Mouse (Mus musculus) CH12.LX (cell line): ENCODE measurements around the gene Grip1.

Source experiments
- CHD1 ChIP-seq: IDR thresholded peaks from 2 replicates; pipeline ENCODE4 v1.6.1; 2012; ENCODE audit warnings: low read depth, low read length, improper control_type of control experiment, inconsistent platforms
- CTCF ChIP-seq, 2 experiments: IDR thresholded peaks in 1 of 2; conservative IDR thresholded peaks in 1 of 2; 2 replicates each; pipeline ENCODE4 v1.5.1; 2011 to 2012; ENCODE audit warnings: low read depth in 2 of 2, low read length in 2 of 2, improper control_type of control experiment in 1 of 2, inconsistent platforms in 1 of 2, mild to moderate bottlenecking in 1 of 2, moderate library complexity in 1 of 2
- E2F4 ChIP-seq: IDR thresholded peaks from 2 replicates; pipeline ENCODE4 v1.6.1; 2011; ENCODE audit warnings: low read depth, low read length, improper control_type of control experiment; ENCODE audit not compliant: insufficient replicate concordance
- ELF1 ChIP-seq: IDR thresholded peaks from 2 replicates; pipeline ENCODE4 v1.6.1; 2014; ENCODE audit warnings: low read depth, mild to moderate bottlenecking, inconsistent platforms, low read length, improper control_type of control experiment
- ETS1 ChIP-seq: conservative IDR thresholded peaks from 2 replicates; pipeline ENCODE4 v1.6.1; 2012; ENCODE audit warnings: low read depth, mild to moderate bottlenecking, inconsistent platforms, low read length, improper control_type of control experiment, moderate library complexity
- JUN ChIP-seq: IDR thresholded peaks from 2 replicates; pipeline ENCODE4 v1.6.1; 2011; ENCODE audit warnings: low read depth, mild to moderate bottlenecking, low read length, improper control_type of control experiment, moderate library complexity; ENCODE audit not compliant: insufficient read depth
- NRF1 ChIP-seq: IDR thresholded peaks from 2 replicates; pipeline ENCODE4 v1.6.1; 2014; ENCODE audit warnings: low read depth, mild to moderate bottlenecking, inconsistent platforms, low read length, improper control_type of control experiment, moderate library complexity
- POLR2A ChIP-seq: IDR thresholded peaks from 2 replicates; pipeline ENCODE4 v1.6.1; 2011; ENCODE audit warnings: low read depth, mild to moderate bottlenecking, improper control_type of control experiment, low read length
- POLR2AphosphoS2 ChIP-seq: IDR thresholded peaks from 2 replicates; pipeline ENCODE4 v1.6.1; 2011; ENCODE audit warnings: low read depth, low read length, improper control_type of control experiment
- RAD21 ChIP-seq: IDR thresholded peaks from 2 replicates; pipeline ENCODE4 v1.6.1; 2011; ENCODE audit warnings: low read depth, mild to moderate bottlenecking, low read length, improper control_type of control experiment, moderate library complexity
- TCF12 ChIP-seq: IDR thresholded peaks from 2 replicates; pipeline ENCODE4 v1.6.1; 2014; ENCODE audit warnings: low read depth, mild to moderate bottlenecking, inconsistent platforms, low read length, improper control_type of control experiment
- UBTF ChIP-seq: IDR thresholded peaks from 2 replicates; pipeline ENCODE4 v1.6.1; 2012; ENCODE audit warnings: low read depth, mild to moderate bottlenecking, inconsistent platforms, low read length, improper control_type of control experiment, moderate library complexity
- USF1 ChIP-seq: IDR thresholded peaks from 2 replicates; pipeline ENCODE4 v1.6.1; 2014; ENCODE audit warnings: low read depth, mild to moderate bottlenecking, inconsistent platforms, low read length, improper control_type of control experiment
- ZMIZ1 ChIP-seq: IDR thresholded peaks from 2 replicates; pipeline ENCODE4 v1.6.1; 2012; ENCODE audit warnings: low read depth, mild to moderate bottlenecking, inconsistent platforms, low read length, improper control_type of control experiment

GRCm38 (mm10) chr10:119415106-119415505, 38.5 kb upstream of the Grip1 start:
- TF ChIP-seq POLR2A = no peak
- TF ChIP-seq CTCF (conservative IDR thresholded peaks at IDR 0.05 in 1 of 2, IDR thresholded peaks at IDR 0.05 in 1 of 2; ENCODE audit: low read depth in 2 of 2, low read length in 2 of 2) = no peak
- no peak for TF ChIP-seq RAD21
- no peak for TF ChIP-seq JUN
- no peak for TF ChIP-seq POLR2AphosphoS2
- TF ChIP-seq USF1 = no peak
- TF ChIP-seq UBTF = no peak
- no peak for TF ChIP-seq ETS1
- TF ChIP-seq CHD1 = no peak
- no peak for TF ChIP-seq ELF1
- TF ChIP-seq ZMIZ1 = no peak
- TF ChIP-seq E2F4 = no peak
- no peak for TF ChIP-seq NRF1
- TF ChIP-seq TCF12 = no peak
